Mouse (Mus musculus) kidney, adult 11 months (tissue): ENCODE measurements around the gene Sdad1.
"Not testable (repeated sequence)": the region's sequence is repeated elsewhere in the genome, so short reads cannot be mapped to it uniquely, and the experiment has no call there.

Experiments used
- DNase-seq: peaks from one replicate; pipeline ENCODE4 v3.0.0; 2022

Gene Sdad1

DNA sequence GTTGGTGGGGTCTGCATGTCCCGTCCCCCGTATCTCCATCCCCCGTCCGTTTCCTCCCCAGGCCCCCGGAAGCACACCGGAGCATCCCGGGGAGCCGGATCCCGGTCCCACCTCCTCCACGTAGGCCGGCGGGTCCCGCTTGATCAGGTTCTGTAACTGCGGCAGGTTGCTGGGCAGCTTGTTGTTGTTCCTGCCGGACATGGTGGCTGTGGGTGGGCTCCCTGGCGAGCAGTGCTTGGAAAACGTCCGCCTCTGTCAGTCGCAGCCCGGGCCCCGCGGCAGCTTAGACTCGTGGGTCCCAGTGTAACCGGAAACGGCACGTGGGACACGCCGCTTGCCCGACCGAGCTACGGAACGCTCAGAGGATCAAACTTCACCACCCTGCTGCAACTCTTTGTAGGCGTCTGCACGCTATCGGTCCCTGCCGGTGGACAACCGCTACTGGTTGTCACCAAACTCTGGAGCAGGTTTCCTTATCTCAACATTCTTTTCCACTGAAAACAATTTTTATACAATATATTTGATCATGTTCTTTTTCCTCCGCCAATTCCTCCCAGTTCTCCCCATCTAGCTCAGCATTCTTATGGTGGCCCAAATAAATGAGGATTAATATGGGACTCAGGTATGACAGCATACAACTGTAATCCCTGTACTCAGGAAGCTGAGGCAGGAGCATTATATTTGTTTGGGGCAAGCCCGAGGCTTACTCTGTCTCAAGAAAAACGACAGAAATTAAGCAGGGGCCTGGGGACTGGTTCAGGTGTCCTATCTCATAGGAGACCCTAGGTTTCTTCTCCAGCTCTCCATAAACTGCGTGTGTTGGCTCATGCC, at the start of gene Sdad1:
Sdad1 (minus strand) TSS at position 799 of the 831 bp plus-strand sequence.
- DNase-seq, result peak; percentile 93

DNA sequence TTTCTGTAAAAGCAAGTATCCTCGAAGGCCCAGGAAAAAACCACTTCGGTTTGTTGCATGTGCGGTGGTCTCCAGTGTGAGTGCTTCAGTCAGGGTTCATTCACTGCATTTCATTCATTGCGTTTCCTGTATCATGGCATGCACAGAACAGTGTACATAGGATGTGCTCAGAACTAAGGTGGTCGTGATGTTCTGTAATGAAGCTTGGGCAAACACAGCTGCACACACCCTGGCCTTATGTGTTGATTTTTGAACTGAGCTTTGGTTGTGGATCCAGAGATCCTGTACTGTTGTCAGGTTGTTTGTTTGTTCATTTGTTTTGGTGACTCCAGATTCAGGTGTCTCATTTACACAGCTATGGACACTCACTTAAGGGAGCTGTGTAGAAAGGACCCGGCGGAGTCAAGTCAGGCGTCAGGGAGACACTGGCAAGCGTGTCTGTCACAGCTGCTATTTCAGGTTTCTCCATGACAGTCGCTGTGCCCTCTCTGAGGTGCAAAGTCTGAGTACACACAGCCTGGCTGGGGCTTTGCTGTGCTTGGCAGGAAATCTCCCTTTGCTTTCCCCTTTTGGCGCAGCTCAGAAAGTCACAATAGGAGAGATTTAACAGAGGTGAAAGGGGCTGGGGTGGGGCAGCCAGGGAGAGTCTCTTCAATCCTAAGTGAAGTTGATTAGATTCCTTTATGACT, 48.6 kb upstream of the Sdad1 start:
- DNase-seq, result peak; percentile 33

DNA sequence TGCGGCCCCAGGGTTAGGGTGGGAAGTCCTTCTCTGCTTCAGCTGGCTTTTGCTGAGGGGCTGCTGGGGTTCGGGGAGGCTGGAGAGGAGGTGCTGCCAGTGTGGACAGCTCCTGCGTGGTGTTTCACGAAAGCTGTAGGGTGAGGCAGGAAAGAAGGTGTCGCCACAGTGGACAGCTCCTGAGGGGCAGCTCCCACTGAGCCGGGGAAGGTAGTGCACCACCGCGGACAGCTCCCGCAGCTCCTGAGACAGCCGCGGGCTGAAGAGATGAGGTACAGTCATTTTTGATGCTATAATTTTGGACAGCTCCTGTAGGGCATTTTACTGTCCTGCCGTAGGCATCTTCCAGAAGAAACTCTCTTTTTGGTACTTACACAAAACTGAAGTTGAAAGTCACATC, 47.8 kb upstream of the Sdad1 start:
- no peak for DNase-seq

DNA sequence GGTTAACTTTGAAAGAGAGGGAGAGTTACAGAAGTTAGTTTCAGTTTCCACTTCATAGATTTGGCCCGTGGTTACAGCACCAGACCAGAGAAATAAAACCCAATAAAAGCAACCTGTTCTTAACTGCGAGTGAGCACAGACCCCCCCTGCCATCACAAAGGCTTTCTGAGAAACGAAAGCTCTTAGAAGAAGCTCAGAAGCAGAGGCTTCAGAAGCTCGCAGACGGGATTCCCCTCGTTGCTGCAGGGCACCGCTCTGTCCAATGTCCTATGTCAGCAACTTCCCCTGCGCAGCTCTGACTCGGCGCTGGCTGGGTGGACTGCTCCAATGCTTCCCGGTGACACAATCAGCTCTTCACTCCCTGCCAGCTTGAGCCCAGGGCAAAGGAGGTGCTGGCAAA, 43.2 kb upstream of the Sdad1 start:
- DNase-seq, result peak; percentile 40

DNA sequence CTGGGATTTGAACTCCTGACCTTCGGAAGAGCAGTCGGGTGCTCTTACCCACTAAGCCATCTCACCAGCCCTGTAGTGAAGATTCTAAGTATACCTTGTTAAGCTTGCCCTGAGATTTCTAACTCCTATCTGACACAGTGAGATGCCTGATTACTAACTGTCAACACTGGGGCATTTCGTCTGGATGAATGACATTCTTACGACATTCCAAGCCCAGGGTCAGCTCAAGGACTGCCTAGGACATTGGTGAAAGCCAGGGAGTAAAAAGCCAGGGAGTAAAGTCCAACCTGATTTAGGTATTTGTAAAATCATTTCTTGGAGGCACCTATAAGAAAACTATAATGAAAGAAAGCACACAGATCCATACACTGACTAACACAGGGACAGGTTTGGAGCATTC, 42.4 kb upstream of the Sdad1 start:
- not testable (repeated sequence) for DNase-seq

DNA sequence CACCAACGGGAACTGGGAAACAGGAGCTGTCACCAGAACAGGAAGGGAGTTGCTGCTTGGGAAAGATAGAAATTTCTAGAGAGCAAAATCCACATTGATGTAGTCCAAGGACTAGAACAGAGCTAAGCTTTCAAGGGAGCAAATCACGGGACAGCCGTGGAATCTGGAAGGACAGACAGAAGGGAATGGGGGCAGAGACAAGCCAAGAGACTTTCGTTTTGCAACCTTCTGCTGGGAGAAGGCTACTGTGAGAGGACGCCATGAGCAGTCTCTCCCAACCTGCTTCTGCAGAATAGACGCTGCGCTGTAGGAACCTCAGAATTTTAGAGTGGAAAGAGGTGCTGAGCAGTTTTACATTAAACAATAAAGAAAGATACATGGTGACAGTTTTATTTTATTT, 39.5 kb upstream of the Sdad1 start:
- DNase-seq, result no peak

DNA sequence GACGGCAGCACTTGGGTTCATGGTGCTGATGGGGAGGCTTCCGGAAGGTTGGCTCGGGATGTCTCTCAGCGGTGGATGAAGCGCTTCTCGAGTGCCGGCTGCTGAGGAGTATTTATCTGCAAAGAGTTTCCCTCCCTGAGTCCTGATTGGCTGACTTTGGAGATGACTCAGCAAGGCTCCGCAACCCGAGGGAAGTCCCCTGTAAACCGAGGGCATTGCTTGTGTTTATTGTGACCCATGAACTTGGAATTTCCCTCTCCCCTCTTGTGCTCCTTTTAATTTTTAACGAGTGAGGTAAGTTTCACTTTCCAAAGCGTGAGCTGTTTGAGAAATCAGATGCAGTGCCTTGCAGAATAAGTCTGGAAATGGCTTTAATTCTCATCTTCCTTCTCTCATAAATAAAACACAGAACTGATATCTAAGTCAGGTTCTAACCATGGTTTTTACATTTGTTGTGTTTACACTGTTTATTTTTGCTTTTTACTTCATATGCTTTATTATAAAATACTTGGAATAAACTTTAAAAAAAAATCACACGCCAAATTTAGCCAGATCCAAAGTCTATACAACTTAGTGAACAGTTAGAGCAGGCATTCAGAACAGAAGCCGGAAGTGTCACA, 38.6 kb upstream of the Sdad1 start, which contains the start of gene Cxcl10:
Cxcl10 (minus strand) TSS at position 96 of the 620 bp plus-strand sequence.
- DNase-seq, result peak; percentile 77

DNA sequence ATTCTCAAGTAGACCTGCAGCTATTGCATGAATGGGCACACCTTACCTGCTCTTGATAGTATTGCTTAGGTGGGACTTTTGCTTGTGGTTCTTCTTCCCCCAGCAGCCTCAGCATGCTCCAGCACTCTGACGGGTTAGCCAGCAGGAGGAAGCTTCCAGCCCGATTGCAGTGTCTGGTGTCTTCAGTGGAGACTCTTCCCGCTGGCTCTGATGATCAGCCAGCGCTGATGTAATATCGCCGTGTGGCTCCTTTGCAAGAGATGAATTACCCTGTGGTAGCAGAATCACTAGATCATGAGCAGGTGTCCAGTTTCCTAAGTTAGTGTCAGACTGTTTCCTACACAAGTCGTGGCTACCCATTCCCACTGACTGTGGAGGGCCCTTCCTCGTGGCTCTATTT, 34.7 kb upstream of the Sdad1 start:
- DNase-seq, result no peak

DNA sequence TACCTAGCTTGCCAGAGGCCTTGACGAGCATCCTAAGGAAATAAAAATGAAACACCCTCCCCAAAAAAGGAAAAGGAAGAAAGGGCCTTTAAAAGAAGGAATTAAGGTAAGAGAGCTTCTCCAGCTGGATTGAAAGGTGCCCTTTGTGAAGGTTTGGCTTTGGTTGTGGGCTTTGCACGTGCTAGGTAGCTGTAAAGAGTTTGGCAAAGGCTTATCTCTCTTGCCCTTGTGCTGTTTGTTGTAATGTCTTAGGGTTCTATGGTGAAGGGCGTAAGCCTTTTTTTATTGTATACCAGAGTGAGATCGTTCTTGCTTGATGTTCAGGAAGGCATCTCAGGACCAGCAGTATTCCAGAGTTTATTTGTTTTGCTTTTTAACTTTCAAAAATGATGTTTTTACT, 30.3 kb upstream of the Sdad1 start:
- no peak for DNase-seq

DNA sequence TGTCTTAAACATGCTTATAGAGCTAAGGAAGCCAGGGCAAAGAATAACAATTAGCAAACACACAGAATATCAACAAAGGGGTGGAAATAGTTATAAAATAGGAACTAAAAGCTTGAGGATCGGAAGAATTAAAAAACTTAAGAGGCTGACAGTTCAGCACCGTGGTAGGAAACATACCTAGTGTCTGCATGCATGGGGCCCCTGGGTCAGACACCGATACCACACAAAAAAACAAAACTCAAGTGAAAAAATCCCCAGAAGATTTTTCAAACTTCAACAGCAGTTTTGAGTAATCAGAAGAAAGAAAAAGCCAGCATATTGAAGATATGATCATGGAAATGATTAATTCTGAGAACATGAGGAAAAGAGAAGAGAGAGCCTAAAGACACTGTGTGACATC, 26.5 kb upstream of the Sdad1 start:
- no peak for DNase-seq

DNA sequence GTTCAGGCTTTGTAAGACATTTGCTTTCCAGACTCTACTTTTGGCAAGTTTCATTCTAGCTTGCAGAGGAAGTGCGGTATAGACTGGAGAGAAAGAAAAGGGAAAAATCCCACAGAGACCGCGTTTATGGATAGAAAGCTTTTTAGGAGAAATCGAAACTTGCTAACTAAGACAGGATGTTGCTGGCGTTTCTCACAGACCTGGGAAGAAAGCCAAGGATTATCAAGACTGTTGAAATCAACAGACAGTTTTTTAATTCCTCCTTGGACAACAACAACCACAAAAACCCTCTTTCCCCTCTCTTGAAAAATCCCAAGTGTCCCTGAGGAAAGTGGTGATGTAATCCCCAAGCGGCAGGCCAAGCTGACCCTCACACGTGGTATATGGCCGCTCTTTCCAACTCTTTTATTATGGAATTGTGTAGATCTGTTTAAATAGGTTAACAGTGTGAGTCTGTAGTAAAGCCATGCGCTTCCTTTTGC, 22.1 kb upstream of the Sdad1 start:
- peak; percentile 30 for DNase-seq

DNA sequence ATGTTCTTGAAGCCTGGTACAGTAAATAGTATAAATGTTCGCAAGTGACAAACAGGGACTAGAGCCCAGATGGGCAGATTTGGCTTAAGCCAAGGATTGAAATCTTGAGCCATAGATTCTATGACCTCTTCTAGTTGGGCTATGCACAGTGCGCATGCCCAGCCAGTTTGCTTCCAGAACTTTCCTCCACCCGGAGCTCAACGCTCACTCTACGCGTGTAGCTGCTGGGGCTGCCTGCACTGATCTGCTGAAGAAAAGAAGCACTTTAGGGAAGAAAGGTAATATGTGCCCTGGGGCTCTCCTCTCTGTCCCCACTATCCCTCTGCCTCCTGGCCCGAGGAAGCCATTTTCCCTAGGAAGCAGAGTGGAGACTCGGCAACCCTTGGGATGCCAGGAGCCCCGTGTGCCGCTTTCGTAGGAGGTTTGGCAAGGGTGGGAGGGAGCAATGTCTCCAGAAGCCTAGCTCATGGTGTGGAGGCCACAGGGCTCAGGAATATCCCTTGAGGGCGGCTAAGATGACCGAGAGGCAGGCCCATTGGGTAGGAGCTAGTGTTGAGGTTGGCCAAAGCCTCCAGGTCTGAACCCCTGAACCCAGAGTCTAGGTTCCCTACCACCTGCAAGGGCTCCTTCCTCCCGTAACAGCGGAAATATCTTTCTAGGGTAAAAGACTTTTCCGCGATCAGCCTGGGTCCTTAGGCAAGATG, 21.5 kb upstream of the Sdad1 start, which contains the start of gene Art3:
Art3 (plus strand) TSS at position 193 of the 704 bp plus-strand sequence.
- DNase-seq, result no peak

DNA sequence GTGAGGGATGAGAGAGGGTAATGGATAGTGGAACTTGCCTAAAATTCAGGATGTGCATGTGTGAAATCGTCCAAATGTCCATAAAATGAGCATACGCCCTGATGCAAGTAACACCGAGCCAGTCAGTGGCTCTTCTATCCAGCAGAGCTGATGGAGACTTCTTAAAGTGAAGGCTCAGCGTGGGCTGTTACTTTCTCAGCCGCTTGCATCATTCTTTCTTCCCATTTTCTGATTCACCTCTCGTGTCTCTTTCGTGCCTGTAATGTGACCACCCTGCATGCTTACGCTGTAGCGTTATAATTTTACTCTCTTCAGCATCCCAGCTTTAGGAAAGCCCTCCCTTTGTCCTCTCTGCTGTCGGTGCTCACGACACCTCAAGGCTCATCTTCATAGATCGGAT, 20.8 kb upstream of the Sdad1 start:
- no peak for DNase-seq

DNA sequence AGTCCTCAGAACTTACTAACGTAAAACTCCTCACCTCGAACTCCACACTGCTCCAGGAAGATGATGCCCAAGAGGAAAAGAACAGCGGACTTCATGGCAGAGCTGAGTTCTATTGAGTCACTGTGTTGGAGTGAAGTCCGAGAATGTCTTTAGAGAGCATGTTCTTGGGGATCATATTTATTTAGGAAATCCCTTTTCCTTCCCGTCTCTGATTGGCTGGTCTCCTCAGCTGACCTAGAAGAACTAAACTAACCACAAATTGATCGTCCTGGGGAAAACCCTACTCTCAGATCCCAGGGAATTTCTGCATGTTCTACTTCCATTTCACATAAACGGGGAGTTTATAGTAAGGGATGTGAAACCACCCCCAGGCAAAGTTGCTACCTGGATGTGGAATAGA, 17.6 kb upstream of the Sdad1 start, which contains the start of gene Cxcl9:
Cxcl9 (minus strand) TSS at position 151 of the 400 bp plus-strand sequence.
- no peak for DNase-seq

DNA sequence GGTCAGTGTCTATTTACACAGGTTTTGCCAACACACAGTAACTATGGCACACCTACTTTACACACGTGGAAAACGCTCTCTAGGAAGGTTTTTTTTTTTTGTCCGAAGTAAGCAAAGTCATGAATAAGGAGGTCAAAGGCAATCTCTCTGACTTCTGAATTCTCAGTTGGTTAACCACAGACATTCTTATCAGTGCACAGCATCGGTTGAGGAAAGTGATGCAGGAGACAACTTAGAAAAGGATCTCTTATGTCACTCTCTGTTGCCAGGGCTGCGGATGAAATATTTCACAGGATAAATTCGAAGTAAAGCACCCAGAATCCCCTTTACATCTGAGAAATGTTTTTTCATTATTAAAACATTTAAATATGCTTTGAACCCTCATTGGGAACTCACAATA, 17.1 kb upstream of the Sdad1 start:
- no peak for DNase-seq

DNA sequence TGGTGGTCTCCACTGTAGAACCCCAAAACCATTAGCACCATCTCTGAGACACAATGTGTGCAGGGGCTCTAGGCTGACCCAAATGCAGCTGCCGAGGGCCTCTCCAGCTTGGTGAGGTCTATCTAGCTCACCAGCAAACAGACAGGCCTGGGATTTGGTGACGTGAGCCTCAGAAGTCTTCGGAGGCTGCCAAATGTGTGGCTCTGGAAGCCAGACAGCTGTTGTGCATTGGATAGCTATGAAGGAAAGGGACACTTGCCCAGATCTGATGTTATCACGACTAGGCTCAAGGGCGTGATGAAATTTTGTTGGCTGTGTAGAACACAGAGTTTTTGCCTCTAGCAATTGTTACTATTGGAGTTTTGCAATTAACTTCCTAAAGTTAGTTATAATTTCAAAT, 13.0 kb upstream of the Sdad1 start:
- DNase-seq, result peak; percentile 32

DNA sequence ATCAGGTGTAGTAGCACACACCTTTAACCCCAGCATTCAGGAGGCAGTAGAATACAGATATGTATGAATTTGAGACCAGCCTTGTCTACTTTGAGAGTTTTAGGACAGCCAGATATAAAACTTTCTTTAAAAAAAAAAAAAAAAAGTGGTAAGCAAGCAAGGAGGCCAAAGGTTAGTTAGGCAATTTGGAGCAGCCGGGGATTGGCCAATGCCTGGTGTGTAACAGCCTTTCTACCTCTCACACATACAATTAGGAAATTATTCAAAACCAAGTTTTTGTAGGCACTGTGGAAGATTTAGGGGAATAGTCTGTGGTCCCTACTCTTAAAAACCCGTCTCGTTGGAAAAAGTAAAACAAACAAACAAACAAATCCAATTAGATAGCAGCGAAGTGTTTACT, 12.3 kb upstream of the Sdad1 start:
- DNase-seq, result no peak

DNA sequence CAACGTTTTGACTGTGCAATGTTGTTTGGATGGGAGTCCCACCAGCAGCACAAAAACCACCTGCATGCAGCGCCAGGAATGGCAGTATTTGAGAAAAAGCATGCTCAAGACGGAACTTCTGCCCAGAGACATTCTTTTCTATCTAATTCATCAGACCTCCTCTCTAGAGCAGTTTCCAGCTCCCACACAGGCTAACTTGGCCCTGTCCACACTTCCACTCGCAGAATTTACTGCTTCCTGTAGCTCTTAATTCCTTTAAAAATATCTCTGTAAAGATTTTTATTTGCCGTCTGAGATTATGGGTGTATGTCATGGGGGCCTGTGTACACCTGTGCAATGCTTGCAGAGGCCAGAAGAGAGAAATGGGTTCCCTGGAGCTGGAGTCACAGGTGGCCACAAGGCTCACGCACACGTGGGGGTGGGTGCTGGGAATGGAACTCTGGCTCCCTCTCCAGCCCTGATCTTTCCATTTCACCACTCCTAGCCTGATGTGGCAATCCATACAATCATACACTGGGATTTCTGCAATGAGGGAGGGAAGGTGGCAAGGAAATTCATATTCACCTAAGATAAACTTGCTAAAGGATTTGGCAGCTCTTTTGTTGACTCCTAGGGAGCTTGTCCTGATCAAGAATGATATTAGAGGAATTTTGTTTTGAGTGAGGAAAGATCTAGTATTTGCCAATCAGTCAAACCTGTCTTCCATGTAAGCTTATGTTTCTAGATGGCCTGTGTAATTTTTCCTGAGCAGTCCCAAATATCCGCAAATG, 11.5 kb upstream of the Sdad1 start:
- DNase-seq, result peak; percentile 9

DNA sequence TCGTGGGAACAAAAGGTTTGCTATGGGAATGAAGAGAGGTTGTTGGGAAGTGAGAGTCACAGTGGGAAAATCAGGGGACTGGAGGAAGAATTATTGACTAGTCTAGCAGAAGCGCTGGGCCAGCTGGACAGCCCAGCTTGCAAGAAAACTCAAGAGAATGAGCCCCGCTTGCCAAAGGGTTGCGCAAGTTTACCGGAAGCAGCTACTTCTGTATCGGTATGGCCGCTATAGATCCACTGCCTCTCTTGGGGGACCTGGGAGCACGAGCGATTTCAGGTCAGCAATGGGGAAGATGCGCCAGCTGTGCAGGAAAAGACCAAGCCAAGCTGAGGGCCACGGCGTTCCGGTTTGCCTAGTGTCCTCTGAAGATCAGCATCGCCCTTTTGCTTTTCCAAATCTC, 8.3 kb upstream of the Sdad1 start:
- no peak for DNase-seq

DNA sequence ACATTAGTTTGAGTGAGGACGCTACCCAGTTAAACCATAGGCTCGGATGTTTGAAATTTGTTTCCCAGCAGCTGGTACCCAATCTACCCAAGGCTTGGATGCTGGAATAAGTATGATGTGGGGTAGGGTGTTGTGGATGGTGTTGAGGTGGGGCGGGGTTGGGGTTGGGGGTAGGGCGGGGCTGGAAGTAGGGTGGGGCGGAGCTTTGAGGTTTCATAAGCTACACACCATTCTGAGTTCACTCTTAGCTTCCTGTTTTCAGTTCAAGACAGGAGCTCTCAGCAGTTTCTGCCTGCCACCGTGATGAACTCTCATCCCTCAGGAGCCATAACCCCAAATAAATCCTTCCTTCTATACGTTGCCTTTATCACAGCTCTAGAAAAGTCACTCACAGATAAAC, 7.8 kb upstream of the Sdad1 start:
- no peak for DNase-seq

DNA sequence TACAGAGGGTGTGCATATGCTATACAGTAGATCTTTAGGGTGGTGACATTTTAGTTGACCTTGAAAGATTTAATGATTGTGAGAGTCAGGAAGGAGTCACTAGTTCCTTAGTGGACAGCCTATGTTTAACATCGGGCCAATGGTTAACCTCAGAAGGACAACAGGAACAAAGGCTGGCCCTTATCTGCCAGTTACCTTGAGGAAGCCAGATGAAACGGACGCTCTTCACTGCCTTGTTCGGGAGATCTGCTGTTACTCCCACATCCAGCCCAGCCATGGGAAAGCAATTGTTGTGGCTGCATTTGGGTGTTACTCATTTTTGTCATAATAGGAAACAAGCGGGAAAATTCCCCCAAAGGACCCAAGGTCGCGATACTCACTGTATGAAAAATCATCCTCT, 3.5 kb upstream of the Sdad1 start:
- DNase-seq, result no peak

DNA sequence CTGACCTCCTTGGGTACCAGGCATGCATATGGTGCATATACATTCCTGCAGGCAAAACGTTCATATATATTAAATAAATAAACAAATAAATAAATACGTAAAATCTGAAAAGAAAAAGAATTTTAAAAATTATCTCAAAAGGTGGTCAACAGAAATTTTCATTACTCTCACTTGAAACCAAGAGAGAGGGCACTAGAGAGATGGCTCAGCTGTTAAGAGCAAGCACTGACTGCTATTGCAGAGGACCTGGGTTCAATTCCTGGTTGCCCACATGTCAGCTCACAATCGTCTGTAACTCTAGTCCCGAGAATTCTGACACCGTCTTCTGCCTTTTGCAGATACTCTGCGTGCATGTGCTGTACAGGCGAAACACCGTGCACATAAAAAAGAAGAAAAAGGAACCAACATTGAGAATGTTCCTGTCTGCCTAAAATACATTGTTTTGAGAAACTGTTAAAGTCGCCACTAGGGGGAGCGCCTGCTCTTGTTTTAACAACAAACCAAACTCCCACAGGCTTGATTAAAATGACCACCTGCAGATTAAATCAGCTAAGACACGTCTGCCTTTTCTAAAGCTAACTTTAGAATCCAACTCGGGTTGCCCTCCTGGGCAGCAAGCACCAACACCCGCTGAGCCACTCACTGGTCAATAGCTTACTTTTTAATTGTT, 1.9 kb upstream of the Sdad1 start:
- peak; percentile 79 for DNase-seq
